Mouse (Mus musculus): ENCODE data around the gene Kif1c. TPM values are rescaled to one million over a fixed set of nuclear protein-coding genes. Genes with fewer than 3 reads are reported as not detected.
"Not testable (repeated sequence)": the region's sequence is repeated elsewhere in the genome, so short reads cannot be mapped to it uniquely, and the experiment has no call there.

The Kif1c gene
- polyA plus RNA-seq, 1 experiment from 2014 or later = 18.9 TPM

DNA sequence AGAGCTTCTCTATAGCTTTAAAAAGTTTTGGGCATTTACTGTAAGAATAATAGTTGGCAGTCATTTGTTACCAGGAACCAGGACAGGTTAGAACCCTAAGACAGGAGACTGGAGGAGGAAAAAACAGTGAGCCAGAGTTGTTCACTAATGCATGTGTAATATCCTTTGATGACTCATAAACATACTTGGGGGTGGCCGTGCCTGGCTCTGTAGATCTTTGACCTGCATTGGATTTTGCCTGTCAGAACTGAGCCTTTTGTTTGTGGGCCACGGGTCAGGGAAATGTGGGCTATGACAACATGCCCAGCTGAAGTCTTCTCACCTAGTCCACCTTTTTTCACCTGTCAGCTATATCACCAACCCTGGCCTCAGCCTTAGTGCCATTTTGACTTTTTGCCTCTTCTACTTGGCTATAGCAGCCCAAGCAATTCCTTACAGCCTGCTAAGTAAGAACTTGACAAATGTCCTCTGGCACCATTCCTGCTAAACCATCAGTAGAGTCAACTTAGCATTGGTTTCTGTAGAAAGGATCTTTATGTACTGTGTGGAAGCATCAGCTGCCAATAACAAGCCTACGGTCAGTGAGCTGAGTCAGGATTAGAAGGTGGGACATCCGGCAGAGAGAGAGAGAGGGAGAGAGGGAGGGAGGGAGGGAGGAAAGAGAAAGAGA, 47.7 kb downstream of the Kif1c start:
- Histone ChIP-seq H3K27ac (replicated peaks in 1 of 2; ENCODE audit: control insufficient read depth in 1 of 2, insufficient read depth in 1 of 2, low read depth in 2 of 2, low read length in 2 of 2) (no peak overlapping the region), H3K4me1 (ENCODE audit: control insufficient read depth in 2 of 2, insufficient read depth in 2 of 2, low read length in 2 of 2) (no peaks in the 10 kb centered on the region), H3K9ac (ENCODE audit: low read length) (no peak overlapping the region), H3K4me3 (ENCODE audit: control insufficient read depth in 1 of 2, insufficient read depth in 1 of 2, low read depth in 1 of 2, low read length in 2 of 2) (no peak overlapping the region), H3K27me3 (ENCODE audit: control insufficient read depth, insufficient read depth, low read length) (no peaks in the 10 kb centered on the region), H3K4me2 (ENCODE audit: low read length) (no peak overlapping the region), H3K9me3 (ENCODE audit: control insufficient read depth, low read length) (no peaks in the 10 kb centered on the region), H3K36me3 (ENCODE audit: control insufficient read depth, insufficient read depth, low read length) (no peaks in the 10 kb centered on the region)
- 74% methylated on average over 4 of the region's 4 CpGs for WGBS
- no peak for ATAC-seq (ENCODE audit: insufficient number of reproducible peaks, insufficient read depth, low FRiP score, low read depth)

DNA sequence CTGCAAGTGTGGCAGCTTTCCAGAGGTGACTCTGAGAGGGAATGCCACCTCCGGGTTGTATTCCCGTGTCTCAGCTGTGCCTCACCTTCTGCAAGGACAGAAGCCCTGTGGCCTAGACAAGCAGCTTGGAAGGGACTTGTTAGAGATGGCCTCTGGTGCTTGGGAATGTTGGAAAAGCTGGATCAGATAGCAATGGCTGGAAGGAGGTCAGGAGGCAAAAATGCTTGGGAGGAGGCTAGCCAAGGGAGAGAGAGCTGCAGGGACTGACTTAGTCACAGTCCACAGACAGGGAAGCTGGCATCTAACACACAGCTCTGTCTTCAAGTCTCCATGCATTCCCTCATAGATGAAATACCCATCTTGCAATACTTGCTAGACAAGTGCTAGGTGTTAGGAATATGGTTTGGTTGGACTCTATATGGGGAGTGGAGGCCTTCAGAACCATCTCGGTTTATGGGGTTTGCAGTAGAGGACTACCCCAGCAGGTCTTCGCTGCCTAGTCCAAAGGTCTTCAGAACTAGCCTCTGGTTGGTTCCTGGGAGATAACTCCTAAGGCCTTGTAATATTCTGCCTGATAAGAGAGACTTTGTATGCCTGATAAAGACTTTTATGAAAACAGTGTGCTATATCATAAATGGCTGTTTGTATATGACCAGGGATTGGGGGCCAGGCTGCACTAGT, 52.1 kb downstream of the Kif1c start:
- ATAC-seq (ENCODE audit: insufficient number of reproducible peaks, insufficient read depth, low FRiP score, low read depth) = no peak
- no peaks in the 10 kb centered on the region; a peak in 1 of 4 replicates for H3K4me1 ChIP-seq (ENCODE audit: control insufficient read depth in 2 of 2, insufficient read depth in 2 of 2, low read length in 2 of 2)
- no peak overlapping the region for H3K27ac ChIP-seq (replicated peaks in 1 of 2; ENCODE audit: control insufficient read depth in 1 of 2, insufficient read depth in 1 of 2, low read depth in 2 of 2, low read length in 2 of 2)
- H3K4me2 ChIP-seq (ENCODE audit: low read length) = no peak overlapping the region
- H3K36me3 ChIP-seq (ENCODE audit: control insufficient read depth, insufficient read depth, low read length) = no peaks in the 10 kb centered on the region
- H3K27me3 ChIP-seq (ENCODE audit: control insufficient read depth, insufficient read depth, low read length) = no peaks in the 10 kb centered on the region
- H3K4me3 ChIP-seq (ENCODE audit: control insufficient read depth in 1 of 2, insufficient read depth in 1 of 2, low read depth in 1 of 2, low read length in 2 of 2) = no peak overlapping the region
- H3K9me3 ChIP-seq (ENCODE audit: control insufficient read depth, low read length) = no peaks in the 10 kb centered on the region
- no peak overlapping the region for H3K9ac ChIP-seq (ENCODE audit: low read length)
- WGBS = 65% methylated on average over 4 of the region's 4 CpGs

DNA sequence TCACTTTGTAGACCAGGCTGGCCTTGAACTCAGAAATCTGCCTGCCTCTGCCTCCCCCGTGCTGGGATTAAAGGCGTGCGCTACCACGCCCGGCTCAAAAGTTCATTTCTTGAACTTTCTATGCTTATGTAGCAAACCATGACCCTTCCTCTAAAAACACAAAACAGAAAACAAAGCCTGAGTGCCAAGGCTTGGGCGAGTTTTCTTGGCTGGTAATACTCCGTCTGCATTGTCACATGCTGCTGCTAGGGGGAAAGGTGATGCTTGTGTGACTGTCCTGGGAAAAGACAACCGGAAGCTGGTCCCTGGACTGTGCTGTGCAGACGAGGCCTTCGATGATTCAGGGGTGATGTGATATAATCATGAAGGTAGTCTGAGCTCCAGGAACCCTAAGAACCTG, 52.8 kb downstream of the Kif1c start:
- no peaks in the 10 kb centered on the region for H3K36me3 ChIP-seq (ENCODE audit: control insufficient read depth, insufficient read depth, low read length)
- no peak for ATAC-seq (ENCODE audit: insufficient number of reproducible peaks, insufficient read depth, low FRiP score, low read depth)
- WGBS = 87% methylated on average over 10 of the region's 10 CpGs
- H3K4me2 ChIP-seq (ENCODE audit: low read length) = no peak overlapping the region
- no peaks in the 10 kb centered on the region for H3K9me3 ChIP-seq (ENCODE audit: control insufficient read depth, low read length)
- no peaks in the 10 kb centered on the region; a peak in 1 of 4 replicates for H3K4me1 ChIP-seq (ENCODE audit: control insufficient read depth in 2 of 2, insufficient read depth in 2 of 2, low read length in 2 of 2)
- no peak overlapping the region for H3K27ac ChIP-seq (replicated peaks in 1 of 2; ENCODE audit: control insufficient read depth in 1 of 2, insufficient read depth in 1 of 2, low read depth in 2 of 2, low read length in 2 of 2)
- no peak overlapping the region for H3K4me3 ChIP-seq (ENCODE audit: control insufficient read depth in 1 of 2, insufficient read depth in 1 of 2, low read depth in 1 of 2, low read length in 2 of 2)
- no peak overlapping the region for H3K9ac ChIP-seq (ENCODE audit: low read length)
- H3K27me3 ChIP-seq (ENCODE audit: control insufficient read depth, insufficient read depth, low read length) = no peaks in the 10 kb centered on the region

DNA sequence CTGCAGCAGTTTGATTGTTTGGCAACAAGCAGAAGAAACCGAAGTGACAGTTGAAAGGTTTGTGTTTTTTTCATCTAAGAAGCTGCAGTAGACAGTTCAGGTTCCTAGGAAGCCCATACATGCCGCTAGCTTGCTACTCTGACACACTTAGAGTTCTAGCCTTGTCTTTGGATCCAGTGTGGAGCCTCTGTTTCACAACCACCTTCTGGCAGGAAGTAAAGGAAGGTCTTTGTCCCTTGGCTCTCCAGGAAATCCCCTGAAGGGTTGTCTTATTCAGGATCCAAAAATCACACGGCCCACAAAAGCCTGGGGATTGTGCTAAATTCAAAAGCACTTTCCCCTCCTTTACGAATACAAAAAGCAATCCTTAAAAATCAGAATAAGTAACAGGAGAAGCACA, 54.1 kb downstream of the Kif1c start:
- no peak overlapping the region for H3K4me3 ChIP-seq (ENCODE audit: control insufficient read depth in 1 of 2, insufficient read depth in 1 of 2, low read depth in 1 of 2, low read length in 2 of 2)
- ATAC-seq (ENCODE audit: insufficient number of reproducible peaks, insufficient read depth, low FRiP score, low read depth) = no peak

DNA sequence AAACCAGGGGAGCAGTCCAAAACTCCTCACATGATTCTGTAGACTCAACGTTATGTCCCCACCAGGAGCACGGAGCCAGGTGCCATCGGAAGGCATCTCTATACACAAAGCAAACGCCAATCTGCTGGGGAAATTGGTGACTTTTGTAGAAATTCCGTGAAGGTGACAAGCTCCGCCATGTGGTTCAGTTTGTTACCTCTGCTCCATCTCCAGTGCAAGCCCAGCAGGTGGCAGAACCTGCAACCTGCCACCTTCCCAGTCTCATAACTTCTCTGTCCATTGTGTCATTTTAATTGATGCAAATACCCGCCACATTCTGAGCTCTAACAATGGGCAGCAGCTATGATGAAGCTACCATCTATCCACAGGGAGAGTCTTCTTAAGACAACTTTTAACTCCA, 54.6 kb downstream of the Kif1c start:
- 62% methylated on average over 7 of the region's 7 CpGs for WGBS
- H3K9me3 ChIP-seq (ENCODE audit: control insufficient read depth, low read length) = no peaks in the 10 kb centered on the region
- no peak overlapping the region for H3K4me3 ChIP-seq (ENCODE audit: control insufficient read depth in 1 of 2, insufficient read depth in 1 of 2, low read depth in 1 of 2, low read length in 2 of 2)
- no peak overlapping the region for H3K4me2 ChIP-seq (ENCODE audit: low read length)
- H3K27me3 ChIP-seq (ENCODE audit: control insufficient read depth, insufficient read depth, low read length) = no peaks in the 10 kb centered on the region
- no peak overlapping the region for H3K9ac ChIP-seq (ENCODE audit: low read length)
- no peaks in the 10 kb centered on the region; a peak in 1 of 4 replicates for H3K4me1 ChIP-seq (ENCODE audit: control insufficient read depth in 2 of 2, insufficient read depth in 2 of 2, low read length in 2 of 2)
- no peak overlapping the region for H3K27ac ChIP-seq (replicated peaks in 1 of 2; ENCODE audit: control insufficient read depth in 1 of 2, insufficient read depth in 1 of 2, low read depth in 2 of 2, low read length in 2 of 2)
- no peak for ATAC-seq (ENCODE audit: insufficient number of reproducible peaks, insufficient read depth, low FRiP score, low read depth)
- H3K36me3 ChIP-seq (ENCODE audit: control insufficient read depth, insufficient read depth, low read length) = no peaks in the 10 kb centered on the region

More for the DNA sequence above, 54.1 kb downstream of the Kif1c start:
- Histone ChIP-seq H3K9me3 (ENCODE audit: control insufficient read depth, low read length) (no peaks in the 10 kb centered on the region), H3K36me3 (ENCODE audit: control insufficient read depth, insufficient read depth, low read length) (no peaks in the 10 kb centered on the region), H3K9ac (ENCODE audit: low read length) (no peak overlapping the region), H3K27ac (replicated peaks in 1 of 2; ENCODE audit: control insufficient read depth in 1 of 2, insufficient read depth in 1 of 2, low read depth in 2 of 2, low read length in 2 of 2) (no peak overlapping the region), H3K4me2 (ENCODE audit: low read length) (no peak overlapping the region), H3K4me1 (ENCODE audit: control insufficient read depth in 2 of 2, insufficient read depth in 2 of 2, low read length in 2 of 2) (no peaks in the 10 kb centered on the region; a peak in 1 of 4 replicates), H3K27me3 (ENCODE audit: control insufficient read depth, insufficient read depth, low read length) (no peaks in the 10 kb centered on the region)
- WGBS = 58% methylated on average over 4 of the region's 4 CpGs

DNA sequence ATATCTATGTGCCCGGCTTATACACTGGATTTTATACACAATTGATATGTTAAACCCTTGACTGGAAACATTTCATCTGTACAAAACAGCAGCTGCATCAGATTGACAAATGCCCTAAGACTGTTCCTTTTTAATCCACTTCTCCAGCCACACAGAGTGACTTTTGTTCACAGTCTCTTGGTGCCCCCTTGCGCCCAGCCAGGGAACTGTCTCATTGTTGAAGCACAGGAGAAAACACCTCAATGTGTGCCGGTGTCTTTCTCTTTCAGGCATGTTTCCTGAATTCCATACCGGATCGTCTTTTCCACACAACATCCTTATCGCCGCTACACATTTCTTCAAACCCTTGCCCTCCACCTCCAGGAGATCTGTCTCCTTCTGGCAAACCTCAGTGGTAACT, 55.3 kb downstream of the Kif1c start:
- no peaks in the 10 kb centered on the region for H3K27me3 ChIP-seq (ENCODE audit: control insufficient read depth, insufficient read depth, low read length)
- no peaks in the 10 kb centered on the region for H3K36me3 ChIP-seq (ENCODE audit: control insufficient read depth, insufficient read depth, low read length)
- H3K4me3 ChIP-seq (ENCODE audit: control insufficient read depth in 1 of 2, insufficient read depth in 1 of 2, low read depth in 1 of 2, low read length in 2 of 2) = no peak overlapping the region
- no peaks in the 10 kb centered on the region for H3K9me3 ChIP-seq (ENCODE audit: control insufficient read depth, low read length)
- H3K4me1 ChIP-seq (ENCODE audit: control insufficient read depth in 2 of 2, insufficient read depth in 2 of 2, low read length in 2 of 2) = no peaks in the 10 kb centered on the region; a peak in 1 of 4 replicates
- H3K27ac ChIP-seq (replicated peaks in 1 of 2; ENCODE audit: control insufficient read depth in 1 of 2, insufficient read depth in 1 of 2, low read depth in 2 of 2, low read length in 2 of 2) = no peak overlapping the region
- no peak for ATAC-seq (ENCODE audit: insufficient number of reproducible peaks, insufficient read depth, low FRiP score, low read depth)
- WGBS = 8% methylated on average over 7 of the region's 7 CpGs
- no peak overlapping the region for H3K4me2 ChIP-seq (ENCODE audit: low read length)
- H3K9ac ChIP-seq (ENCODE audit: low read length) = peak overlapping the region; percentile 30; the same call in 1 of the 2 replicates

DNA sequence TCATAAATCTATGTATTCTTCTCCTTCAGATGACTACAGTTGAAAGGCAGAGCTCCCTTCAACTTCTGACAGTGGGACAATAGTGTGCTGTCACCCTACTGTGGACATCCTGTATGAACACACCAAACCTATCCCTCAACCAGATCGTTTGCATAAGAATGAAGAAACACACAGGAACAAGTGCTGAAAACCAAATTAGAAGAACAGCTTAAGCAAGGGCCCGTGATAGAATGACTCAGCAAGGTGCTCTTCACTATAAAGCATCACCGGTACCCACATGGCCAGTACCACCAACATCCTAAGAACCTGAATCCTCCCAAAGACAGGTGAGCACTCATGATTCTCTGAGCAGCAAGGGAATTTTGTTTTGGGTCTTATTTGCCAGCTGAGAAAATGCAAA, 60.1 kb downstream of the Kif1c start:
- not testable (repeated sequence) for ATAC-seq (ENCODE audit: insufficient number of reproducible peaks, insufficient read depth, low FRiP score, low read depth); H3K36me3 ChIP-seq (ENCODE audit: control insufficient read depth, insufficient read depth, low read length); H3K27ac ChIP-seq (replicated peaks in 1 of 2; ENCODE audit: control insufficient read depth in 1 of 2, insufficient read depth in 1 of 2, low read depth in 2 of 2, low read length in 2 of 2); H3K9ac ChIP-seq (ENCODE audit: low read length); H3K27me3 ChIP-seq (ENCODE audit: control insufficient read depth, insufficient read depth, low read length); H3K4me2 ChIP-seq (ENCODE audit: low read length); H3K4me3 ChIP-seq (ENCODE audit: control insufficient read depth in 1 of 2, insufficient read depth in 1 of 2, low read depth in 1 of 2, low read length in 2 of 2); H3K9me3 ChIP-seq (ENCODE audit: control insufficient read depth, low read length); H3K4me1 ChIP-seq (ENCODE audit: control insufficient read depth in 2 of 2, insufficient read depth in 2 of 2, low read length in 2 of 2)
- WGBS = 71% methylated on average over 3 of the region's 3 CpGs
